Mouse (Mus musculus) spleen, adult 2 months (tissue): ENCODE measurements around the gene Meioc.

Experiments used
- CTCF ChIP-seq: fragments of 200-500 bp; IDR thresholded peaks from 2 replicates; pipeline ENCODE4 v1.5.1; 2011; ENCODE audit warnings: mild to moderate bottlenecking, inconsistent platforms; ENCODE audit not compliant: insufficient read depth, insufficient read length, insufficient replicate concordance; ENCODE audit errors: extremely low read depth
- POLR2A ChIP-seq: fragments of 200-500 bp; IDR thresholded peaks from 2 replicates; pipeline ENCODE4 v1.6.1; 2011; ENCODE audit warnings: low read depth, low read length, inconsistent platforms

GRCm38 (mm10) chr11:102728614-102729013 lies 65.1 kb downstream of the Meioc start:
- no peak for TF ChIP-seq POLR2A
- no peak for TF ChIP-seq CTCF
